Mouse (Mus musculus): ENCODE results near the gene Asb17.
"Not testable (repeated sequence)": the region's sequence is repeated elsewhere in the genome, so short reads cannot be mapped to it uniquely, and the experiment has no call there.

The Asb17 gene

DNA sequence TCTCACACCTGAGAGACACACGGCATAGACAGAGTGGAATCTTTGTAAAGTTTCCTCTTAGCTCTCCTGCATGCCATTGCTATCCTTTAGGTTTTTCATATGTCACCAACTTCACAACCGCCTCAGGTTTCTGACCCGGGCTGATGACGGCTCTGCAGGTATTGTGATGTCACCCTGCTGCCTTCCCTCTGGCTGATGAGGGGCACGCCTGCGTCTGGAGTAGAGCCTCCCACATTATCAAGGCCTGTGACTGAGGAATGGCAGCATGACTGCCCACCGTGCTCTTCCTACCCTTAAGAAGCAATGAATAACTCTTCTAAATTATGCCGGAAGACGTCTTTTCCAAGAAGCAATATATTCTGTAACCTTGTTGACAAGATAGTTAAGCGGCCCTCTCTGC is at the start of gene Asb17:
TSS of gene Asb17 (plus strand) at position 180 of the 400 bp plus-strand sequence.
- no peak for DNase-seq

DNA sequence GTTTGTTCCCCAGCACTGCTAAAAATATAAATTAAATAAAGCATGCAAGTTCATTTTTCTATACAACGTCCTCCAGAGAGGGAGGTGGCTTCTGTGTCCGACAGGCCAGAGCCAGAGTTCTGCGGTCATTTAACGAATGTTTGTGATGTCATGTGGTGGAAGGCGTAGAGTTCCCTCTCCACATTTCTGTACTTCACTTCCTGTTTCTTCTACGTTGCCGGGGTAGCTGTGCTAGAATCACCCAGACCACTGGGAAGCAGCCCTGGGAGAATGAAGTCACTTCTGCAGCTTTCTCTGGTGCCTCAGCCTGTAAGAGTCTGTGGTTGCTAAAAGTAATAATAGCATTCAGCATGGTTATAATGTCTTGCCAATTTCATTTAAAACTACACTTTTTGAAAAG is 46.4 kb upstream of the Asb17 start:
- DNase-seq = no peak

DNA sequence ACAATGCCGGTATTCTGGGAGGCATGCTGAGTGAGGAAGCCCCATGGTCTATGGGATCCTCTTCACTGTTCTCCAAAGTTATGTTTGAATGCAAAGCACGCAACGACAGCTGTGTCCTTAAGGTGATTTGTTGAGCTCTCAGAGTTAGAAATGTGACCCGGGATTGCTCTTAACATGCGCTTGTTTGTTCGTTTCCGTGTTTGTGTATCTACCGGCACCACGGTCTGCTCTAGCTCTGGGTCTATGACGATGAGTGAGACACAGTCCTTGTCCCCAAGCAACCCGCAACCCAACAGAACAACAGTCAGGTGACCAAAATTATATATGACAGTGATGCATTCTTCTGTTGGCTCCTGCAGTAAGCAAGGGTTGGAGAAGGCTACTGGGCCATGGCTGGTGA is 44.4 kb upstream of the Asb17 start:
- DNase-seq = no peak

DNA sequence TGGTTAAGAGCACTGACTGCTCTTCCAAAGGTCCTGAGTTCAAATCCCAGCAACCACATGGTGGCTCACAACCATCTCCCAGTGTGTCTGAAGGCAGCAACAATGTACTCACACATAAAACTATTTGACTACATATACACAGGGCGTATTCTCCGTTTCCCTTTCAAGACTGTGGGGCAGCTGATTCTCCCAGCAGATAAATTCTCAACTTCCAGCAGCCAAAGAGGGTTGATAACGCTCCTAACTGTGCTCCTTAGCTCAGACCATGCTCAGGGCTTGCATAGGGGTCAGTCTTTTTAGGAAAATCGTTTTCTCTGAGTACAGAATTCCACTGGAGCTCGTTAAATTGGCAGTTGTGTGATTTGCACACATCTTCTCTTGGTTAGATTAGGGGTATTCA is 43.3 kb upstream of the Asb17 start:
- DNase-seq = no peak

DNA sequence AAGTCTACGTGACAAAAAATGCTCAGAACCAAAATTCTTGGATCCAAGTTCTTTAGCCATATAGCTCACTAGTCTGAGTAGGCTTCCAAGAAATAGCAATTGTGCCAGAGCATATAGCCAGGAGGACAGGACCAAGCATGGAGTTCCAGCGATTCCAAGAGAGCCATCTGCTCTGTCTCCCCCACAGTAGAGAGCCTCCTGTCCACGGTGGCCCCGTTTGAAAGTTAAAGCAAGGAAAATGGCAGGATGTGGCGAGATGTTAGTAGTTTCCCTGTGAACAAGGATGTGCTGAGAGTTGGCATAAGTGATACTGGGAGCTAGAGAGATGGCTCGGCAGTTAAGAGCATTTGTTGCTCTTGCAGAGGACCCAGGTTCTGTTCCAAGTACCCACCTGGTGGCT is 42.5 kb upstream of the Asb17 start:
- no peak for DNase-seq

DNA sequence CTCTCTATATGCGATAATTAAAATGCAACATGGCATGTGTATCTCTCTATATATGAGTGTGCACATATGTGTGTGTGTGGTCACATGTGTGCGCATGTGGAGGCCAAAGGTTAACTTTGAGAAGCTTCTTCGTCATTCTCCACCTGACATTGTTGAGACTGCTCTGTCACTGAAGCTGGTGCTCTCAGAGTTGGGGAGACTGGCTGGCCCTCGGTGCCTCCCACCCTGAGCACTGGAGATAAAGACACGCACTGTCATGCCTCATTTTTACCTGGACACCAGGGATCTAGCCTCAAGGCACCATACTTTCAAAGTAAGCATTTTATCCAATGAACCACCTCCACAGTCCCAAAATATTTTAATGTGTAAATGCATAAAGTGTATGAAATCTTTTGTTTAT is 41.4 kb upstream of the Asb17 start:
- no peak for DNase-seq

DNA sequence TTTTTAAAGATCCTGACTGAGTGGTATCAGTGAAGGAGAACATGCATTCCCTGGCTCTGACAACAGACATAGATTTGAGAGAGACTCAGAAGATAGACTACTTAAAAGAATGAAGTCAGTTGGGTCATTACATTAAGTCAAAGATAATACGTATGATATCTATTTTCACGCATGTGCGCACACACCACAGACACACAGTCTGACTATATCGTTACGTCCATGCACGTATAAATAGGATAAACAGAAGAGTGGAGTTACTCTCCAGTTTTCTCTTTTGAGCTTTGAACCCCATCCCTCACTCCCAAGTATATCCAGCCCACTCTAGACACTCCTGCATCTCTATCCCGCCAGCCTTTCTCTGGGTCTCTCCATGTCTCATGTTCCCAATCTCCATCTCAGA is 40.0 kb upstream of the Asb17 start:
- no peak for DNase-seq

DNA sequence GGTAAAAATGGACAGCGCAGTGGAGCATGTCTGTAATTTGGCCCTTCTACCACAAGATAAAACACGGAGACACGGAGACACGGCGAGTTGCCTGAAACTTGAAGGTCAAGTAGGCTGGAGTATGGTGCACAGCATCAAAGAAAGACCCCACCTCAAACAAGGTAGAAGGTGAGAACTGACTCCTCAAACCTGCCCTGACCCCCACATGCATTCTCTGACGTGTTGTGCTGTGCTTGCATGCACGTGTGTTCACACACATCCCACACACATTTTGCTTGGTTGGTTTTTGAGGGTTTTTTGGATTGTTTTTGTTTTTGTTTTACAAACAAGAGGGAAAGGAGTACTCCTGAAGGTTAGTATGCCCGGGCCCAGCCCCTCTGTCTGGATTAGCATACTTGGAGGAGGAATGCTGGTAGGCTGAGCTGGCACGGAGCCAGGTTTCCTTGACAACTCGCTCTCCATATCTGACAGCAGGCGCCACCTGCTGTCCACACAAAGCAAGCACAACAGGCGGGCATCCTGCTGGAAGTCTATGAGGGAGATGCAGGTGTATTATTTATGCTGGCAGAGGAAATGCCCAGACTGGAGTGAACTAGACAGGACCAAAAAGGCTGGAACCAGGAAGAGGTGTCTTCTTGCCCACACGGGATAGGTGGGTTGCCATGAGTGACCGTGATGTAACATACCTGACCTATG is 37.8 kb upstream of the Asb17 start:
- peak; percentile 92 for DNase-seq

DNA sequence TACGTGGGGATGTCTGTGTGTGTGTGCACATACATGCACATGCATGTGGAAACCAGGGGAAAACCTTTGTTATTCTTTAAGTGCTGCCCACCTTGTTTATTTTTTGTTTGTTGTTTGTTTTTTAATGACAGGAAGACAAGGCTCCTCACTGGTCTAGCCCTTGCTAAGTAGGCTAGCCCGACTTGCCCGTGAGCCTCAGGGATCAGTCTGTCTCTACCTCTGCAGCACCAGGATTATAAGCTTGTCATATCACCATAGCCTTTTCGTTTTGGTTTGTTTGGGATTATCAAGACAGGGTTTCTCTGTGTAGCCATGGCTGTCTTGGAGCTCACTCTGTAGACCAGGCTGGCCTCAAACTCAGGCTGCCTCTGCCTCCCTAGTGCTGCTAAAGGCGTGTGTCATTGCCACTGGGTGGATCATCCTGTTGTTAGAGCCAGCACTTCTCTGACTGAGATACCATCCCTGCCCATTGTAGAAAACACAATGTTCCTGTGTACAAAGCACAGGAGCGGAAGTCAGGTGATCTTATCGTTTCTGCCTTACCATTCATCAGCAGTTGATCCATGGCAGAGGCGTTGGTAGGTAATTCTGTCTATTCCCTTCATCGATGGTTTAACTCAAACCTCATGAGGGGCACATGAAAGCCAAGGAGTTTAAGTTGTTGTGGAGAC is 37.1 kb upstream of the Asb17 start:
- no peak for DNase-seq

DNA sequence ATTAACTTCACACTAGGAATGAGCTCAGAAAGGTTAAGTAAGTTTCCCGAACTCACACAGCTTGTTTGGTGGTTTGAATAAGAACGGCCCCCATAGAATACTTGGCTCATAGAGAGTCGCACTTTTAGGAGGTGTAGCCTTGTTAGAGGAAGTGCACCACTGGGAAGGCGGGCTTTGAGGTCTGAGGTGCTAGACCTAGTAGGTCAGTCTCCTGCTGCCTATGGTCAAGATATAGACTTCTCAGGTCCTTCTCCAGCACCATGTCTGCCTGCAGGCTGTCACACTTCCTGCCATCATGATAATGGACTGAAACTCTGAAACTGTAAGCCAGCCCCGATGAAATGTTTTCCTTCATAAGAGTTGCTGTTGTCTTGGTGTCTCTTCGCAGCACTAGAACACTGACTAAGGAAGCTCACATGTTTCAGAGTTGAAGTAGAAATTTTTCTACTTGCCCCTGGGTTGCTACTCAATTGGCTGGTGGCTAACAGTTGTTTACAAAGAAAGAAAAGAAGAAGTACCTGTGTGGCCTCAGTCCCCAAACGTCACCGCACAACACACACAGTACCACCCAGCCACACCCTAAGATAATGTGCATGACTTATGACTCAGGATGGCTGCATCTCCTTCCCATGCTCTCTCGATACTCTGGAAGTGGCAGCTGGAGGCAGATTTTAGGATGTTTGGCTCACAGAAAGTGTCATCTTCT is 36.4 kb upstream of the Asb17 start:
- no peak for DNase-seq

DNA sequence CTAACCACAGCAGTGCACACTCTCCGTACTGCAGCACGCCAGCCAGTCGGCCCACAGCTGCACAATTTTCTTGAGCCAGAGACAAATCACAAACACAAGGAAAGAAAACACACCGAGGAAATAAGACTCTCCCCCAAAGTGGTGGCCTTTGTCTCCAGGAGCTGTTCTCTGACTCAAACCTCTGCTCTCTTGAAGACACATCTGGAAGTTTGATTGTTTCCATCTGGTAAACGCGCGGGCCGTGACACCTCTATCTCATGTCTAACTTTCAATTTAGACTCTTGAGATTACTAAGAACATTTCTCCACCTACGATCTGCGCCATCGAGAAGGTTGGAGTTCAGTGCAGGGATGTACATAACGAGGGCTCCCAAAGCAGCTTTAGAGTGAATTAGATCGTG is 35.6 kb upstream of the Asb17 start:
- DNase-seq = no peak

DNA sequence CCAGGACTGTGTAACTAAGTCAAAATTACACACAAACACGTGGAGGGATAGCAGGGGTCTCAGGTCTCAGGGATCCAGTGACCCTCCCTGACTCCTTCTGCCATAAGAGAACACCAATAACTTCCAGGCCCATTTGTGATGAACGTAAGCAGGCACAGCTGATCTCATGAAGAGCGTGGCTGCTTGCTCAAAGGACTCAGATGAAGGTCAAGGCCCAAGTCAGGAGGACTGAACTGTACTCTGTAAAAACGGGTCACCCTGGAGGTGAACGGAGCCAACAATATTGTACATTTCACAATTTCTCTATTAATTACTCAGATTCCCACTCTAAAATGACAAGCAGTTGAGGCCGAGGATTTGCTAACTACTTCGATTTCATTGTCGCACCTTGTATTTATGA is 30.0 kb upstream of the Asb17 start:
- DNase-seq = no peak

DNA sequence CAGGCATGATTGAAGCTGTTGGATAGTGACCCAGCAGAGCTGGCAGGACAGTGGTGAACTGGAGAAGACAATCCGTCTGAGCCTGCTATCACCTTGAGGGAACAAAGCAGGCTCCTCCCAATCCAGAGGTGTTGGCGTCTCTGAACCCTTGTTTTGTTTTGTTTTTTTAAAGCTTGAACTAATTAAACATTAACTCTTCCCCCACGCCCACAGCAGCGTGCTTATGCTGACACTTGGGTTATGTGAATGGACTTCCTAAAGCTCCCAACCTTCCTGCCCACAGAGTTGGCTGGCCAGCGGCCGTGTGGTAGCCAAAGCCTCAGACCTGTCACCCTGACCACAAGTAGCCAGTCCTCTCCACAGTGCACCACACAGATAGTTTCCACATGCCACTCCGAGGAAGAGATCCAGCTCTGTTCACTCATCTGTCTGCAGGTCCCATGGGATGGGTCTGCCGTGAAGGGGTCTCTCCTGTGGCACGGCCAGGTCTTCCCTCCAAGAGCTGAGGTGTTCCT is 26.6 kb upstream of the Asb17 start:
- peak; percentile 37 for DNase-seq

DNA sequence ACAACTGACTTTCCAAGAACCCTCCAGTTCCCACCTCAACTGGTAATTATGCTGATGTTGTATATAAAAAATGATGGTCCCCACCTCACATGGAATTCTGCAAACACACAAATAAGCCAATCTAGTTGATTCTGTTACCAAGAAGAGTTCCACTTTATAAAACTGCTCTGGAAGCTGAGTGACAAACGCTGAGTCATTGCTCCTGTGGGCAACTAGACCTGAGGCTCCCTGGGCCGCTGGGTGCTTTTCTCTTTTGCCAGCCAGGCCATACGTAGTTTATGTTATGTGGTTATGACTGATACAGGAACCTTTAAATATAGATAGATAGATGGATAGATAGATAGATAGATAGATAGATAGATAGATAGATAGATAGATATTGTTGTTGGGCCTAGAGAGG is 25.3 kb upstream of the Asb17 start:
- DNase-seq = no peak

DNA sequence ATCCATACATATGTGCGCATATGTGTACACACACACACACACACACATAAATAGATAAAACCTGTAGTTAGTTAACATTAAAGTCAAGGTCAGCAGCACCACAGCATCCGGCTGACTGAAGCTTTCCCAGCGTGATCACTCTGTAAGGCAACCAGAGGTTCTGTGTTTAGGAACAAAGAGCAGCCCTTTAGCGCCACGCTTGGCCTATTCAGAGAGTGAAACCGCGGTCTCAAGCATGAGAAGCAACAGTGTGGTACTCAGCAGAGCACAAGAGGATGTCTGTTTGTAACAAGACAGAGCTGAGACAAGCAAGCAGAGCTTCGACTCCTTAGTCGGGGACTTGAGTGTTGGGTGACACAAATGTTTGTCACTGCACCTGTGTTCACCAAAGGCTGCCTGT is 24.6 kb upstream of the Asb17 start:
- DNase-seq = no peak

DNA sequence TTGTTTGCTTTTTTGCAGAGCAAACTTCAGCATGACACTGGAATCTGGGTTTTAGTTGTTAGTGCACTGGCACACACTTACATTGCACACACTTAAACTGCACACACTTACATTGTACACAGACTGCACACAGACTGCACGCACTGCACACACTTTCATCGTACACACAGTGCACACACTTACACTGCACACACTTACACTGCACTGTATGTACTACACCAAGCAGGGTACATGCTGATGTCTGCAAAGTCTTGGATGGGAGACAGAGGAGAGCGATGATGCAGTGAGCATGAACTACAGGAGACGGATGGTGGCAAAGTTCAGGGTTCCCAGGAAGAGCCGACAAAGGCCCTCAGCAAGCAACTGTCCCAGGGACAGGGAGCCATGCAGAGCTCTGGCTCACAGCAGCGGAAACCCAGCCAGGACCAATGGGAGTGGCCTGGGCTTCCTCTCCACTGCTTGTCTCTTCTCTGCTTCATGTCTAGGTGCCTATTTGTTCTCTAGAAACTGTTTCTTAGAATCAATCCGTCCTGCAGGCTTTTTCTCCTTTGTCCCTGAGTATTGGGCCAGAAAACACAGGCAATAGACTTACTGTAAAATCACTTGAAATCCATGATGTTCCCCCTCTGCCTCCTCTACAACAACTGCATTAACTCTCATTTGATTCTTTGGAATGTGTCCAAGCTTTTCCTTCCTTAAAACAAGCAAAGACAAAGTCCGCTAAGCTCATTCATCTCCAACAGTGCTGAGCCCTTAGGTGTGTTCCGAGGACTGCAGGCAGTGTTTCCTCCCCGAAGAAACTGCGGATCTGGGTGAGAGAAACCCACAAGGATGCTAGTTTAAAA is 20.1 kb upstream of the Asb17 start:
- peak; percentile 10 for DNase-seq

DNA sequence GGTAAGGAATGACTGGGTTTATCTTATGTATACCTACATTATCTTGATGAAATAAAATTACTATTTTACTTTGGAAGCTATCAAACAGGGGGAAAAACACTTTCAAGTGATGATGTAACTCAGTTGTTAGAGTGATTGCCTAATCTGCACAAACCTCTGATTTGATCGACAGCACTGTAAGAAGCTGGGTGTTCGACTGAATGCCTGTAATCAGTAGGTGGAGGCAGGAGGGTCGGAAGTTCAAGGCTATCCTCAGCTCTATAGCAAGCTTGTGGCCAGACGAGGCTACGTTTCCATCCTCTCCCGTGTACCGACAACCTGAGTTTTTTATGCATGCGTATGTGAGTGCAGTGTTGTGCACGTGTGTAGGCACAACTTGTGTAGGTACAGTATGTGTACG is 18.8 kb upstream of the Asb17 start:
- no peak for DNase-seq

DNA sequence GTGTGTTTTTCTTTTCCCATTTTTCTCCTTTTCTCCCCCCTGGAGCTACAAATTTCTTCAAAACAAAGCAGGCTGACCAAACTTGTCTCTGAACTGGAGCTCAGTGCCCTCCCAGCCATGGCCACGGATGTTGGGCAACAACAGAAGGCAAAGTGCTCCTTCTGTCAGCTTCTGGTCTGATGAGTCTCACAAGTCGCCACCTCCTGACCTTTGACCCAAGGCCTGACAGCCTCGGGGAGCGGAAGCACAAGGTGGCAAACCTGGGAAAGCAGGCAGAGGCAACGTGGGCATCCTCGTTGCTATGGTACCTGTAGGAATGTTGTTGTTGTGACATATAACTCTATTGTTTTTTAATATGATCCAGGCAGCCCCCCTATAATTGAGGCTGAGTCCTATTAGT is 17.4 kb upstream of the Asb17 start:
- no peak for DNase-seq

DNA sequence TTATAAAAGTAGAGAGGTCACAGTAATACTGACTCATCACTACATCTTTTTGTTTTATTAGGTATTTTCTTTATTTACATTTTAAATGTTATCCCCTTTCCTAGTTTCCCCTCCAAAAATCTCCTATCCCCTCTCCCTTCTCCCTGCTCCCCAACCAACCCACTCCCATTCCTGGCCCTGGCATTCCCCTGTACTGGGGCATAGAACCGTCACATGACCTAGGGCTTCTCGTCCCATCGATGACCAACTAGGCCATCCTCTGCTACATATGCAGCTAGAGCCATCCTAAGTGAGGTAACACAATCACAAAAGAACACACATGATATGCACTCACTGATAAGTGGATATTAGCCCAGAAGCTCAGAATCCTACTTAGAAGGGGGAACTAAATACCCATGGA is 14.2 kb upstream of the Asb17 start:
- not testable (repeated sequence) for DNase-seq

DNA sequence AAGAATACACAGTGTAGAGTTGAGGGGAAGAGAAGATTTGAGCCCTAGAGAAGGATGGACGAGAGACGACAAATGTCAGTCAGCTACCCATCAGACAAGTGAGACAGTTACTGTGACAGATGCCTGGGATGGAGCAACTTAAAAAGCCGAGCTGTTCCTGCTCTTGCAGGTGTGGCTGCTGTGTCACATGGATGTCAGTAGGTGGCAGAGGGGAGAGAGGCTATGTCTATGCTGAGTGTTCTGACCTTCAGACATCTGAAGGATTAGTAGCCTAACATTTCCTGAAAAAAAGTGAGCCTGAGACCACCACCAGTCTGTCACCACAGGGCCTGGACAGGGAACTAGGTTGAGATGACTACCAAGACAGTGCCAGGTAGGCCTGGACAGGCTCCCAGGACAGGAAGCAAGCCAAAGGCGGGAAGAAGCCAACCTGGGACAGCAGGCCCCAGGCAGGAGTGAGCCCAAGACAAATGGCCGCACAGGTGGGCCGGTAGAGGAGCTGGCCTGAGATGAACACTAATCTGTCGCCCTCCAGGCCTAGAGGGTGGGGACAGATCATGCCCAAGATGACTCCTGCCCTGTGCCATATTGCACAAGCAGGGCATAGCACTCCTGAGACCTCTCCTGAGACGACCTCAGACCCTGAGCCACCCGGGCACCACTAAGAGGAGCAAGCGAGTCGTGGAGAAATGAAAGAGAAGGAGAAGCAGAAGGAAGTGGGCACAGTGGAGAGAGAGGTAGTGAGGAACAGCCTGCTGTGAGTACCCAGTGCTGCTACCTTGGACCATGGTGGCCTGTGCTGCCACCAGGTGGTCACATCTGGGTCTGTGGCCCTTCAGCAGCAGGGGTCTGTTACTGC is 12.8 kb upstream of the Asb17 start:
- DNase-seq = no peak

DNA sequence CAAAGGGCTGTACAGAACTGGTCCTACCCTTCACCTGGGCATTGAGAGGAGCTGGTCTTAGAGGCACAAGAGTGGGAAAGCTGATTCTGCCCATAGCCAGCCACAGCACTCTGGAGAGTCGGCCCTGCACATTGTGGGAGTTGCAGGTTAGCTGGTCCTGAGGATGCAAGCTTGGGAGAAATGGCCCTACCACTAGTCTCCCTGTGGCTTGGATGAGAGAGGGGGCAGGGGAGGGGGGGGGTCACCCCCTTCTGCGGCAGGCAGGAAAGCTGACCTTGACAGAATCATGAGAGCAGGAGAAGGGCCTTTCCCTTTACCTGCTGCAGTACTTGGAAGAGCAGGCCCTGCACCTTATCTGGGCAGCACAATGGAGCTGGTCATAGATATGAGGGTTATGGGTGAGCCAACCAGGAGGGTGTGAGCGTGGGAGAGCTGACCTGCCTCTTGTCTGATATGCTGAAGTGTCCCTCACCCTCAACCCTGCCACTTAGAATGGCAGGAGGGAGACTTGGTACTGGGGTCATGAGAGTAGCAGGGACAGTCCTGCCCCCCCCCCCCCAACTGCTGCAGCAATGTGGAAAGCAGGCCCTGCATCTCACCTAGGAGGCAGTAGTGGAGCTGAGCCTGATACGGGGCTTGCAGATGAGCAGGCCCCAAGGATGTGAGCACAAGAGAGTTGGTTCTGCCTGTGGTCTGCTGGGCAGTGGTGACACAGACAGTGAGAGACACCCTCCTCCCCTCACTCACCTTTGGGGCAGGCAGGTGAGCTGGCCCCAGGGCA is 11.9 kb upstream of the Asb17 start:
- no peak for DNase-seq

DNA sequence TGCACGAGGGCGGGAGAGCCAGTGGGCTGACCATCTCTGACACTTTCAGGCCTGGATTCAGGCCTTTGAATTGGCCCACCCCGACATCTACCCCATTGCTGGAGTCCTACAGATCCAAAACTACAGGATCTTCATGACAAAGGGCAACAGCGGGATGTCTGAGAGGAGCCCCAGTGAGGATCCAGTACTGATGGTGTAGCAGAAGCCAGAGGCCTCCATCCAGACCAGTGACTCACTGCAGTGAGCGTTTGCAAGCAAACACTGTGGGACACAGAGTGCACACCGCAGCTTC is 11.4 kb upstream of the Asb17 start:
- DNase-seq = no peak
